Mouse (Mus musculus): ENCODE results near the gene Olfr652. TPM values are rescaled to one million over a fixed set of nuclear protein-coding genes. Genes with fewer than 3 reads are reported as not detected.

Gene Olfr652
- not detected for total RNA-seq (2021)
- long read RNA-seq, experiment 1 = 0 reads
- long read RNA-seq, experiment 2 = 0 reads

GRCm38 (mm10) chr7:104560601-104561000 is at the start of gene Olfr652:
Olfr652 (plus strand) TSS chr7:104560901.
- no peak for DNase-seq (ENCODE audit: low spot score in 2 of 2)

GRCm38 (mm10) chr7:104549833-104550232 is 10.9 kb upstream of the Olfr652 start, which contains the start of gene Olfr651:
Olfr651 (plus strand) TSS chr7:104550133.
- DNase-seq (ENCODE audit: low spot score in 2 of 2) = no peak

- no peak for DNase-seq (ENCODE audit: low spot score in 2 of 2)
These were observed 8.0 kb upstream of the Olfr652 start for GRCm38 (mm10) chr7:104552700-104553099.

DNA sequence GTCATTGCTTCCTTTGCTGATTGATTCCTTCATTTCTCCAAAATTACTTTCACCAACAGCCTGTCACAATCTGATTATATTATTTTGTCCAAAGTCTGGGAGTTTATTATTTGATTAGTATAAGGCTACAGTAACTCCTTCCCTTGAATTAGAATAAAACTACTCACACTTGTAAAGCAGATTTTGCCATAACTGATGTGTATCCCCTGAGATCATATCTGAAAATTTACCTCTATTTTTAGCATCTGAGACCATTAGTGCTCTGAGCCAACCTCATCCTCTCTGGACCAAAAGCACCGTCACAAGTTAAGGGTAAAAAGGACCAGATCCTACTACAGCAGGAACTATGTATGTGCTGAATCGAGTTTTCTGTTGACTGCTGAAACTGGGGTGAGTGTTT is 16.3 kb downstream of the Olfr652 start, which contains the start of gene Olfr653:
TSS of gene Olfr653 (plus strand) at position 301 of the 400 bp plus-strand sequence.
- DNase-seq (ENCODE audit: low spot score in 2 of 2) = no peak

DNA sequence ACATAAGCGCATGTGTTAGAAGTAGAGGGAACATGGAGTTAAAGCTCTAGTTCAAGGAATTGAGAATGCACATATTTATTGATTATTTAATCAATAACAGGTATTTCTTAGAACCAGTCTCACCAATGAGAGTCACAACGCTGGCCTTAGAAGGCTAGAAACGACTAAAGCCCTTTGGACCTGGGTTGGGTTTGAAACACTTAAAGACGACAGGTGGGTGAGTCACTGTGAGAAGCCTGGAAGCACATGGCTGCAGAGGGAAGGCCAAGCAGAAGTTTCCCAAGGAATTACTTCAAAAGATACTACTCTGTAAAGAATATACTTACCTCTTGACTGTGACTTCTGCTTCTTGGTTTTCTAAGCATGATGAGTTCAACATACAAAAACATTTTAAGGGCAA is 20.1 kb downstream of the Olfr652 start:
- no peak for DNase-seq (ENCODE audit: low spot score in 2 of 2)

GRCm38 (mm10) chr7:104581429-104581828 is 20.7 kb downstream of the Olfr652 start:
- no peak for DNase-seq (ENCODE audit: low spot score in 2 of 2)

DNA sequence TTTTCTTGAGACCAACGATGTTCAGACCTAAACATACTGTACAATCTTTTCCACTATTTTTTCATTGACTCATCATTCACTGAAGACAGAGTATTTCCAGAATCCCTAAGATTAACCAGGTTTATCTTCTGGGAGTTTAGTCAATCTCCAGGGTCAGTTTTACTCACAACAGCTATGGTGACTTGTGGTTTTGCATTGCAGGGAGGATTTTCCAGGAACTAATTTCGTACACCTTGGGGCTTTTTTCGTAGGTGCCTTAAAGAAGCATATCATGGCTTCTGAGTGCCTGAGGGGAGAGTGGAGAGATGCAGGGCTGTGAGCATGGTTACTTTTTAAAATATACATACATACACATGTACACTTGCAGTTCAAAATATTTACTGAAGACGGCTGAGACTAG is 26.0 kb downstream of the Olfr652 start, which contains the start of gene Olfr654:
TSS of gene Olfr654 (plus strand) at position 301 of the 400 bp plus-strand sequence.
- DNase-seq (ENCODE audit: low spot score in 2 of 2) = no peak

DNA sequence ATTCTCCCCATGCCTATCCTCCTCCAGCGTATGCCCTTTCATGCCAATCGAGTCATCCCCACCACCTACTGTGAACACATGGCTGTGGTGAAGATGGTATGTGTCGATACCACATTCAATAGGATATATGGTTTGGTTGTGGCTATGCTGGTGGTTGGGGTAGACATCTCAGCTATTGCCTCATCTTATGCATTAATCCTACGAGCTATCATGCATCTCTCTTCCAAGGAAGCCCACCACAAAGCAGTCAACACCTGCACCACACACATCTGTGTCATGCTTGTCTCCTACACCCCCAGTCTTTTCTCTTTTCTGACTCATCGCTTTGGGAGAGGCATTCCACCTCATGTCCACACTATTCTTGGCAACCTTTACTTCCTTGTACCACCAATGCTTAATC is 27.6 kb downstream of the Olfr652 start:
- DNase-seq (ENCODE audit: low spot score in 2 of 2) = no peak

DNA sequence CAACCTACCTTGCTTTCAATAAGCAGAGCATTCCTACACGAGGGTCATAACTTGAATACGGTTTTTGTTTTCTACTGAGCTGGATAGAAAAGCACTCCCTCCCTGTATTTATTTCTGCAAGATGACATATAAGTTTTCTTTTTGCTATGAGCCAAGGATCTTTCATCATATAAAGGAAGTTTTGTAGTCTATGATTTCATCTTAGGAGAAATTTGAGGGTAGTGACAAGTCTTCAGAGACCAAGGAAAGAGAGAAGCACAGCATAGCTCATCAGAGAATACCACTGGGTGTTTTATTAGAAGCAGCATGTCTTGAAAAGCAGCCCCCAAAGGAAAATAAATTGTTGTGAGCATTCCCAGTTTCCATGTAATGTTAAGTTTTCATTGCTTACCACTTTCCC is 41.0 kb downstream of the Olfr652 start, which contains the start of gene Olfr655:
TSS of gene Olfr655 (minus strand) at position 101 of the 400 bp plus-strand sequence.
- DNase-seq (ENCODE audit: low spot score in 2 of 2) = no peak

GRCm38 (mm10) chr7:104603173-104603572 is 42.5 kb downstream of the Olfr652 start:
- DNase-seq (ENCODE audit: low spot score in 2 of 2) = no peak

GRCm38 (mm10) chr7:104604727-104605126 is 44.0 kb downstream of the Olfr652 start:
- DNase-seq (ENCODE audit: low spot score in 2 of 2) = no peak

GRCm38 (mm10) chr7:104613655-104614054 is 53.0 kb downstream of the Olfr652 start, which contains the start of gene Olfr656:
Olfr656 (plus strand) TSS chr7:104613955.
- DNase-seq (ENCODE audit: low spot score in 2 of 2) = no peak

Other genes starting within 250 kb of the Olfr652 start
- gene Trim12a, start 245.4 kb upstream of the Olfr652 start, total RNA-seq (2021) = 10 to 100 TPM; 17.8 to 21.4 TPM
- gene Trim34b, start 231.4 kb upstream of the Olfr652 start, total RNA-seq (2021) = 1 to 10 TPM; 1.0 to 1.2 TPM
- 10 to 100 TPM; 15.6 to 15.9 TPM for gene Trim12c, start 207.5 kb upstream of the Olfr652 start, total RNA-seq (2021)
- gene Trim30b, start 191.0 kb upstream of the Olfr652 start, total RNA-seq (2021) = not detected
- gene Trim30c, start 160.1 kb upstream of the Olfr652 start, total RNA-seq (2021) = under 1 TPM; 0.22 to 0.28 TPM
- 1 to 10 TPM; 4.9 to 6.5 TPM for gene Trim30a, start 95.7 kb upstream of the Olfr652 start, total RNA-seq (2021)
- gene Trim30d, start 53.1 kb upstream of the Olfr652 start, total RNA-seq (2021) = 1 to 10 TPM; 7.8 to 9.7 TPM
- gene Olfr651, start 10.8 kb upstream of the Olfr652 start, total RNA-seq (2021) = not detected
- gene Olfr653, start 16.4 kb downstream of the Olfr652 start, total RNA-seq (2021) = not detected
- not detected for gene Olfr654, start 26.1 kb downstream of the Olfr652 start, total RNA-seq (2021)
- gene Olfr655, start 40.9 kb downstream of the Olfr652 start, total RNA-seq (2021) = not detected
- not detected for gene Olfr656, start 53.1 kb downstream of the Olfr652 start, total RNA-seq (2021)
- gene Olfr657, start 63.9 kb downstream of the Olfr652 start, total RNA-seq (2021) = not detected
- not detected for gene Olfr658, start 86.4 kb downstream of the Olfr652 start, total RNA-seq (2021)
- not detected for gene Olfr659, start 105.9 kb downstream of the Olfr652 start, total RNA-seq (2021)
- gene Olfr661, start 125.6 kb downstream of the Olfr652 start, total RNA-seq (2021) = not detected
- gene Usp17le, start 216.6 kb downstream of the Olfr652 start, total RNA-seq (2021) = not detected

Measured in adrenal gland, postnatal 4 days (tissue).